Mouse (Mus musculus) liver, embryonic 16.5 days (tissue): Measurements from ENCODE around the gene Racgap1. TPM values are rescaled to one million over a fixed set of nuclear protein-coding genes. Genes with fewer than 3 reads are reported as not detected.

Source experiments
- ATAC-seq: fragments of 200-750 bp; cut with Nextera tagmentation; 2 replicates; pipeline ENCODE4 v1.8.0; 2017; ENCODE audit warnings: low read depth, mild to moderate bottlenecking, moderate number of reproducible peaks, moderate library complexity
- H3K27ac ChIP-seq: fragments of 300-500 bp; sonication (generic); 2 replicates; pipeline ENCODE4 v1.5.1; 2014; ENCODE audit warnings: mild to moderate bottlenecking, low read length
- H3K27me3 ChIP-seq: fragments of 300-500 bp; sonication (generic); 2 replicates; pipeline ENCODE4 v1.6.1; 2014; ENCODE audit warnings: low read depth, low read length, mixed read lengths; ENCODE audit not compliant: control insufficient read depth, insufficient read depth
- H3K36me3 ChIP-seq: fragments of 300-500 bp; sonication (generic); 2 replicates; pipeline ENCODE4 v1.6.1; 2014; ENCODE audit warnings: mild to moderate bottlenecking; ENCODE audit not compliant: control insufficient read depth, insufficient read depth
- H3K4me1 ChIP-seq: fragments of 300-500 bp; sonication (generic); 2 replicates; pipeline ENCODE4 v1.6.1; 2014; ENCODE audit warnings: low read depth, low read length, mixed read lengths; ENCODE audit not compliant: control insufficient read depth
- H3K4me2 ChIP-seq: fragments of 300-500 bp; sonication (generic); 2 replicates; pipeline ENCODE4 v1.6.1; 2014; ENCODE audit warnings: low read depth, low read length, mixed read lengths
- H3K4me3 ChIP-seq: fragments of 300-500 bp; sonication (generic); 2 replicates; pipeline ENCODE4 v1.5.1; 2014; ENCODE audit warnings: low read depth, mild to moderate bottlenecking, low read length
- H3K9ac ChIP-seq: fragments of 300-500 bp; sonication (generic); 2 replicates; pipeline ENCODE4 v1.6.1; 2014; ENCODE audit warnings: low read depth, low read length
- H3K9me3 ChIP-seq: fragments of 300-500 bp; sonication (generic); replicated peaks from 2 replicates; pipeline ENCODE4 v1.6.1; 2016; ENCODE audit warnings: low read length; ENCODE audit not compliant: control insufficient read depth
- WGBS: fragments of 180-500 bp; shearing (Covaris S2); extraction: QIAGEN DNeasy Blood & Tissue Kit; methylation state at CpG from one replicate; pipeline ENCODE4 v1.1.7; 2014; ENCODE audit not compliant: insufficient replicate concordance; 5-methylcytosine and 5-hydroxymethylcytosine counted together
- polyA plus RNA-seq: library from polyadenylated mRNA; unstranded; fragments of >200 nt; fragmentation: Nextera tagmentation; extraction: Ambion mirVana; gene quantifications from 2 replicates; pipeline ENCODE4 v1.2.1, GENCODE M21; 2015

The Racgap1 gene
- polyA plus RNA-seq, 1 experiment from 2014 or later = 63.1 TPM

DNA sequence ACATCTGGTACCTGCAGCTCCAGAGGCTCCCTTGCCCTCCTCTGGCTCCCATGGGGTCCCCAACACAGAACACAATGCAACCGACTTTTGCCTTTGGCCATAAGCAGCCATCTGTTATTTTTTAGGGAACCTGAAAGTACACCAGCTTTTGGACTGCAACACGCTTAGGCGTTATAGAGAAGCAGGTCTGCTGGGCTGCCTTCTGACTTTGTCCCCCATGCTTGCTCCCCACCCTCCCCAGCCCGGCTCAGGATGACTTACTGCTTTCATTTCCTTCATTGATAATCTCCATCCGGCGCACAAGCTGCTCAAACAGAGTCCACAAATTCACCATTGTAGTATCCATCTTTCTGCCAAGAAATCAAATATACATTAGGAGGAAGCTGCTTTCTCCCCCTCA is 8.8 kb downstream of the Racgap1 start:
- H3K9me3 ChIP-seq = no peaks in the 10 kb centered on the region
- no peaks in the 10 kb centered on the region for H3K27me3 ChIP-seq
- no peak overlapping the region for H3K4me2 ChIP-seq
- no peak overlapping the region for H3K4me3 ChIP-seq
- H3K4me1 ChIP-seq = peaks cover 8% of the 10 kb centered on the region
- H3K36me3 ChIP-seq = peaks cover 37% of the 10 kb centered on the region
- ATAC-seq = no peak
- H3K27ac ChIP-seq = no peak overlapping the region
- WGBS = 84% methylated on average over 6 of the region's 6 CpGs
- no peak overlapping the region for H3K9ac ChIP-seq

DNA sequence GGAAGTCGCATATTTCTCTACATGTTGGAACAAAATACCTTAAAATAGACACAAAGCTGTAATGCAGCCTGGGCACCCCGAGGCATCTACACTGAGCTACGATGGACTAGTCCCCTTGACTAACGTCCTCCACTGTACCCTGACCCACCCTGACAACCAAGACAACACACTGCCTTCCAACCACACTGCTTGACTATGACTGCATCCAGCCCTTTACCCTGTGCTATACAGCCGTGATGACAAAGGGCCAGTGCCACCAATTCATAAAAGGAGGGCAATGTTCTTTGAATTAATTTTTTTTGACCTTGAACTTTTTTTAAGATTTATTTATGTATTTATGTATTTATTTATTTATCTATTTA is 13.4 kb downstream of the Racgap1 start:
- Histone ChIP-seq H3K27ac (no peak overlapping the region), H3K27me3 (no peaks in the 10 kb centered on the region), H3K9ac (no peak overlapping the region), H3K36me3 (peaks cover 78% of the 10 kb centered on the region), H3K4me1 (no peaks in the 10 kb centered on the region), H3K9me3 (no peaks in the 10 kb centered on the region), H3K4me2 (no peak overlapping the region), H3K4me3 (no peak overlapping the region)
- WGBS = 88% methylated on average over 5 of the region's 5 CpGs
- ATAC-seq = no peak

DNA sequence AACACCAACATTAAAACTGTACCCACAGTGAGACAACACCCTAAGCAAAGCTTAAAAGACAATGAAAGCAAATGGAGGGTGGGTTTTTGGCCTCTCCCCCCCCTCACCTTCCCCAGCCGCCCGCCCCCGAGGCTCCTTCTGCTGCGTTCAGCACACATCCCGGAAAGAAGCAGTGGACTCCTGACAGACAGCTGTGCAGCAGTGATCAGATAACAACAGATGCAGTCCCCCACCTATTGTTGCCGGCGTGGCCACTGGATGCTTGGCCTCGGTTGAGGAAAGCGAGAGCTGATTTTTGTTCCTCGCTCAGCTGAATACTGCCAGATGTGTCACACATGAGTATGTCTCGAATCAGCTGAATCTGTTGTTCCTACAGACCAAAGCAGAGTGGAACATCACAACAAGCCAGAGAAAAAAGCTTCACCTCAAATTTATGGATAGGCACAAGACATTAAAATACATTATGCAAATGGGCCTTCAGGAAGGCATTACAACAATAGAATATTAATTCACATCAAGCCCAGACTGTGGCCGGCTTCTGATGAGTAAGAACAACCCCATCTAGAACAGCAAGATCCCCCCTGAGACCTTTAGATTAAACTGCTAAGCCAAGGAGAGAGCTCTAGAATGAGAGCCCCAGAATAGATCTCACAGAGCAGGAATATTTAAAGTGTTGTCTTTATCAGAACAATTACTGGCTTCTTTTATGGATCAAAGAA is 13.9 kb downstream of the Racgap1 start:
- H3K4me1 ChIP-seq = no peaks in the 10 kb centered on the region
- no peaks in the 10 kb centered on the region for H3K27me3 ChIP-seq
- ATAC-seq = no peak
- WGBS = 86% methylated on average over 12 of the region's 12 CpGs
- H3K36me3 ChIP-seq = peaks cover 80% of the 10 kb centered on the region
- no peak overlapping the region for H3K9ac ChIP-seq
- no peak overlapping the region for H3K27ac ChIP-seq
- no peak overlapping the region for H3K4me2 ChIP-seq
- H3K9me3 ChIP-seq = no peaks in the 10 kb centered on the region
- H3K4me3 ChIP-seq = no peak overlapping the region

DNA sequence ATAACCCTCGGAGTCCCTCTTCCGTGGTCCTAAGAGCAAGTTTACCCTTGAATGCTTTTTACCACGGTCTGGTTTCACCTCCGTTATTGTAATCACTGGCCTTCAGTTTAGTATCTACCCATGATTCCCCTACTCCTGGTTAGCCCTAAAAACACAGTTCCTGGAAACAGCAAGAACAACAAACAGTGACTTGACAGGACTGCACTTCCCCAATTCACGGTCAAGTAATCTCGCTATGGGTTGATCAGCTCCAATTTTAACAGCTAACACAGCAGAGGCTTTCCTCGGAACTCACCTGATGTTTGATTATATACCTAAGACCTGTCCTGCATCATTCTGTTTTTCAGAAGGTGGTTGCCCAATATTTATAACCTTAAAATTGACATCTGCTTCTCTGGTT is 16.8 kb downstream of the Racgap1 start:
- Histone ChIP-seq H3K36me3 (peaks cover 95% of the 10 kb centered on the region), H3K4me3 (no peak overlapping the region), H3K9ac (no peak overlapping the region), H3K4me2 (no peak overlapping the region), H3K27ac (no peak overlapping the region), H3K27me3 (no peaks in the 10 kb centered on the region), H3K4me1 (no peaks in the 10 kb centered on the region), H3K9me3 (no peaks in the 10 kb centered on the region)
- no peak for ATAC-seq
- 81% methylated on average over 7 of the region's 7 CpGs for WGBS

DNA sequence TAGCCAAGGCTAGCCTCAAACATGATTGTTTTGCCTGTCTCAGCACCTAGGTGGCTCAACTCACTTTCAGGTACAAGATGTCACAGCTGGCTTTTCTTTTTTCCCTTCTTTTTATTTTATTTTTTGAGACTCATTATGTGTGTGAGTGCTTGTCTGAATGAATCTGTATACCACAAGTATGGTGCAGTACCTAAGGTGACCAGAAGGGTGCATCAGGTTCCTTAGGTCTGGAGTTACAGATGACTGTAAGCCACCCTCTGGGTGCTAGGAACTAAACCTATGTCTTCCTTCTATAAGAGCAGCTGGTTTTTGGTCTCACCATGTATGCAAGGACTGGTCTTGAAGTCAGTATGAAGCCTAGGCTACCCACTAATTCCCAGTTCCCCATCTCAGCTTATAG is 19.8 kb downstream of the Racgap1 start:
- no peak overlapping the region for H3K27ac ChIP-seq
- ATAC-seq = no peak
- H3K4me3 ChIP-seq = no peak overlapping the region
- no peaks in the 10 kb centered on the region for H3K4me1 ChIP-seq
- H3K9ac ChIP-seq = no peak overlapping the region
- no peaks in the 10 kb centered on the region for H3K27me3 ChIP-seq
- H3K9me3 ChIP-seq = no peaks in the 10 kb centered on the region
- peaks cover 96% of the 10 kb centered on the region for H3K36me3 ChIP-seq
- no peak overlapping the region for H3K4me2 ChIP-seq

DNA sequence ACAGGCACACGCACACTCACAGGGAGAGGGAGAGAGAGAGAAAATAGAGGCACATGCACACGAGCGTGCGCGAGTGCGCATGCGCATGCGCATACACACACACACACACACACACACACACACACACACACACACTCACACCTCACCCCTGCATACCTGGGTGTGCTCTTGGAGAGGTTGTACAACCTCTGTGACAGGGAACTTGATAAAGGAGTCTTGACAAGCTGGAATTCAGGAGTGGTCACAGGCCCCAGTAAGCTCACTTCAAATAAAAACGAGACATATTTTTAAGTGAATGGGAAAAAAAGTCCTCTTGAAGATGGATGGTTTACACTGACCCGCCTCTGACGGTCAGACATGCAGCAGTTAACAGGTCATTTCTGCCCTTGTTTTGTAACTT is 29.4 kb downstream of the Racgap1 start:
- H3K4me1 ChIP-seq = no peaks in the 10 kb centered on the region
- no peak for ATAC-seq
- no peaks in the 10 kb centered on the region for H3K9me3 ChIP-seq
- no peaks in the 10 kb centered on the region for H3K27me3 ChIP-seq
- no peak overlapping the region for H3K4me3 ChIP-seq
- H3K9ac ChIP-seq = no peak overlapping the region
- H3K36me3 ChIP-seq = peaks cover 71% of the 10 kb centered on the region
- no peak overlapping the region for H3K4me2 ChIP-seq
- 91% methylated on average over 11 of the region's 11 CpGs for WGBS
- H3K27ac ChIP-seq = no peak overlapping the region

DNA sequence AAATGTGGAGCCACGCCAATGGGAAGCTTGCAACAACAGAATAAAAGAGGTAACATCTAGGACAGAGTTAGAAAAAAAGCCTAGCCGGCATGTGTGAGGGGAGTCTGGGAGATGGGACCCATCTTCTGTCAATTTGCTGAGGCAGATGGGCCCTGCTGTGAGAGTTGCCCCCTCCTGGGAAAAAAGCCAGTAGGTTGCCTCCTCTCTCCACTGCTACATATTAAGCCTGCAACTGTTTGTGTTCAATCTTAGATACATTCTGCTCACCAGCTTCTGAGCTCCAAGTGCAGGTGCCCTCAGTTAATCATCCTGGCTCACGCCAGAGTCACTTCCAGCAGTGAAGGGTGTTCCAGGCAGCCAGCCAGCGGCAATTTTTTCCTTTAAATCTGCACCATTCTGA is 31.6 kb downstream of the Racgap1 start:
- peaks cover 48% of the 10 kb centered on the region for H3K36me3 ChIP-seq

DNA sequence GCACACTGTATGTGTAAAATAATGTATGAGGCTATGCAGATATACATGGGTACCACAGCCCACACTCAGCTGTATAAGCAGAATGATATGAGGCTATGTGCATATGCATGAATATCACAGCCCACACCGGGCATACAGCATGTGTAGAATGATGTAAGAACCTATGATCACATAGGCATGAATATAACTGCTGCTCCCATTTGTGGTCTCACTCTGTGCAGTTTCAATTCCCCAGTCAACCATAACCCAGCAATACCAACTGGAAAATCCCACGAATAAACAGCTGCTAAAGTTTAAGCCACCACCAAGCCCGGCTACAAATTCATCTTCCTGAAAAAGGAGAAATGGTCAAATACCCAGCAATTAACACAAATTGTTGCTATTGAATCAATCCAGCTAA is 32.9 kb downstream of the Racgap1 start:
- Histone ChIP-seq H3K4me2 (no peak overlapping the region), H3K4me1 (no peaks in the 10 kb centered on the region), H3K36me3 (peaks cover 37% of the 10 kb centered on the region), H3K27ac (no peak overlapping the region), H3K4me3 (no peak overlapping the region), H3K9ac (no peak overlapping the region), H3K27me3 (peaks cover 12% of the 10 kb centered on the region), H3K9me3 (no peaks in the 10 kb centered on the region)
- WGBS = 79% methylated on average over 3 of the region's 3 CpGs
- no peak for ATAC-seq

More for the DNA sequence above, 31.6 kb downstream of the Racgap1 start:
- H3K4me2 ChIP-seq = no peak overlapping the region
- H3K9ac ChIP-seq = no peak overlapping the region
- H3K4me3 ChIP-seq = no peak overlapping the region
- 86% methylated on average over 4 of the region's 4 CpGs for WGBS
- no peaks in the 10 kb centered on the region for H3K9me3 ChIP-seq
- no peak for ATAC-seq
- peaks cover 2% of the 10 kb centered on the region for H3K27me3 ChIP-seq
- no peaks in the 10 kb centered on the region for H3K4me1 ChIP-seq
- H3K27ac ChIP-seq = no peak overlapping the region

DNA sequence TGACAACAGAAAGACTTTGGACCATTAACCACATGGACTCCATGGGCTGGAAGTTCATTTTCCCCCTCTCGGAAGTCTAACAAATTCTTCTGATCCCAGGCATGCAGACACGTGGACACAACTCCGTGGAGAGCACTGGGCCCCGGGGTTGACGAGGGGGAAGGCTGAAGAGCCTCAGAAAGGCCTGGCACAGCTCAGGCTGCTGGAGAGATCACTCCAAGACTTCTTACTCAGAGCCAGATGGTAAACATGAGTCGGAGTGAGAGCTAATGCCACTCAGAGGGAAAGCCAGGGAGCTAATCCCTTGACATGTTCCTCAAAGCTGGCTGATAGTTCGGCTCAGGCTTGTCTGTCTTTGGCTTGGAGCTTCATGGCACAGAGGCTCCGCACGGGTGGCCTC is 36.2 kb downstream of the Racgap1 start:
- Histone ChIP-seq H3K36me3 (peaks cover 6% of the 10 kb centered on the region; the same call in 1 of the 2 replicates), H3K9ac (no peak overlapping the region), H3K4me3 (no peak overlapping the region), H3K9me3 (0 out of 2 replicates have a peak, but pooled peaks cover 2% of the 10 kb centered on the region), H3K27ac (no peak overlapping the region), H3K27me3 (peaks cover 12% of the 10 kb centered on the region), H3K4me1 (no peaks in the 10 kb centered on the region), H3K4me2 (no peak overlapping the region)
- 51% methylated on average over 9 of the region's 9 CpGs for WGBS
- ATAC-seq = no peak
